Mouse (Mus musculus) ovary, postnatal 10 days (tissue): Measurements from ENCODE around the gene Scfd2.

ENCODE experiments used
- DNase-seq: peaks from one replicate; pipeline ENCODE4 v3.0.0; 2022; ENCODE audit warnings: low spot score

Scfd2 gene

DNA sequence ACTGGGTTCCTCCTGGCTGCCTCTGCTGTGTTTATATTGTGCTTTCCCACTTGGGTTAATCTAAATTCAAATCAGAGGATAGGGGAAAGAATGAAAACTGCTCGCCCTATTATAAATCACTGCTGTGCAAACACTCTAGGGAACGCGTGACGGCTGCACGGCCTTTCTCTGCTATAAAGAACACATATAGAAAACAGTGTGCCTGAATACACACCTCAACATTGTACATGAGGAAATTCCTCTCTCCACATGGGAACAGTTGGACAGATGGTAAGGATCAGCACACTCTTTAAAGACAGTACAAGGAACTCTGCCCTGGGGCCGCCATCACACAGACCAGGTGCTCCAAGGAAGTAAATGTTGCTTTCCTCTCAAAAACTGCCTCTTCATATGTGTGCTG lies 166.2 kb downstream of the Scfd2 start:
- DNase-seq: no peak

DNA sequence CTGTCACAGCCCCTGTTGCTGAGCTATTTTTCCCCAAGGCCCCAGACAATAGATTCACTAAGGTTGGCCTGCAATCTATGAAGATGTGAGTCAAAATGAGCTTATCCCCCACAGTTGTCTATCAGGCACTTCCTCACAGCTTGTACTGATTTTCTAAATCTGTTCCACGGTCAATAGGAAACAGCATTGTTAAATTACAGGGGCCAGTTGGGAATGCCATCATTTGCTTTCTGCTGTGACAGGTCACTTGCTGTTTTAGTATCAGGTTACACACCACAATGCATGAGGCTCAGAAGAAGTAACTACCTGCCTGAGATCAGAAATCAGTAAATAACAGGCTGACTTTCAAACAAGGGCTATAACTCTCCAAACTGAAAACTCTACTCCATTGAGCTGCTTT lies 168.3 kb downstream of the Scfd2 start:
- no peak for DNase-seq

DNA sequence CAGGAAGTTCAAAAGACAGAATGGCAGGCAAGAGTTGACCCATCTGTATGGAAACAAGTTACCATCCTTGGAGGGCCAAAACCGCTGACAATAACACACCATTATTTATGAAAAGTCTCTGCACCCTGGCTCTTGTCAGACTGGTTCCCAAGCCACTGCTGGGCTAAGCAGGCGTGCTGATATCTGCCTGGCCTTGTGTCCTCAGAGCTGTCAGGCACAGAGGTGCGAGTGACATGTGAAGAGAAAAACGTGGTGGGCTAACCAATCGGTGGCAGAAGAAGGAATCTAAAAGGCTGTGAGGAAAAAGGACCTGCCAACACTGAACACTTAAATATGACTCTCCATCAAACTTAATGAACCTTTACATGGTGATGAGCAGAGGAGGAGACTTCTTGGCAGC lies 170.0 kb downstream of the Scfd2 start:
- DNase-seq: no peak

DNA sequence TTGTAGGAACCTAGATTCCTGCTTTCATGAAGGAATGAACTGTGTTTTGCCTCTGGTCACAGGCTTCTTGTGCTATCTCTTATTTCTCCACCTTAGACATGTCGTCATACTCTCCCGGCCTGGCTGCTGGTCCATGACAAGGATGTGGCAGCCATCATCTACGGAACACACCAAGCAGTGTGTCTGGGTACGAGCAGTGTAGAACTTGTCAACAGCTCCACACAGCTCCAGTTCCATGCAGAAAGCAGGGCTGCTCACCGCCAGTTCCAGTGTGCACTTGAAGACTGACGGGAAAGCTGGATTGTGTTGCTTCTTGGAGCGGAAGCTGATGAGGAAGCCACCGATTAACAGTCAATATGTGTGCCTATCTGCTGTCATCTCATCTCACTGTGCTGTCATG lies 173.5 kb downstream of the Scfd2 start:
- DNase-seq: no peak

DNA sequence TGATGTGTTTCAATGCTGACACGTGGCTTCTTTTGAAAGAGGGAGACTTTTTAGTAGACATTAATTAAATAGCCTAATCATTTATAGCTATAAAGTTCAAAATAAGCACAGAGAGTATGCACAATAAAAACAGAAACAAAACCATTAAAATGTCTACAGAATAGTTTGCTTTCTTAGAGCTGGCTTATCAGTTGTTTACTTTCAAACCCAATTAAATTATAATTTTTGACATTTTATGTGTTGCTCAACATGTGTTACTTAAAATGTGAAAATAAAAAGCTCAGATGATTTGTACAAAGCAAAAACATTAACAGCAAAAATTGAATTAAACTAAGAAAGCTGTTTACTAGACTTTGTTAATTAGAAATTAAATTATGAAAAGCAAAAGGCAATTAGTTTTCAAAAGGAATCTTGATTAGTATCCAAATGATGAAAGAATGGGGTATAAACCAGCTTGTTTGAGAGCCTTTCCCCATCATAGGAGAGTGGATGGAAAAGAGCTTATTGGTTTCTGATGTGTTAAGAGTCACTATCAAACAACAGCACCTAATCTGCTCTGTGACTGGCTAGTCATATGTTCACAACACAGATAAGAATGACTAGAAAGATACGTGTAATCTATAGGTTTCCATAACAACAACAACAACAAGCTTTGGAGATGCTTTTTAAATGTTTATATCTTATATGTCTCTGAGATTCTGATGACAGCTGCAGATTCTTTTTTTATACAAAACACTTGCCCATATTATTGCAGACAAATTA lies 176.0 kb downstream of the Scfd2 start:
- DNase-seq: no peak

DNA sequence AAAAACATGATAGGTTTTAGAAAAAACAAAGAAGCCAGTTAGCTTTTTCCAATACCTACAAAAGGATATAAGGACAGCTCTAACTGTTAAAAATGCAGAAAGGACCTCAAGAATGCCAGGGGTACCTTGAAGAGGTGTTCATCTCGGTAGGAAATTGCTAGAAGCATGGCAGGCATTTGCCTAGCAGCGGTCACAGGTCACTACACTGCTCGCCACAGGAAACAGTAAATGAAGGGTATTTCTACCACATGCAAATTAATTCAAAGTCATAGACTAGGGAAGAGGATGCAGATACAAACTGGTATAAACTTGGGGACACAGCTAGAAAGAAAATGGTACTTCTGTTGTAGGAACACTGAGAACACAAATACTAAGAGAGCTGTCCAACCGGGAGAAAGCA lies 180.7 kb downstream of the Scfd2 start:
- no peak for DNase-seq

DNA sequence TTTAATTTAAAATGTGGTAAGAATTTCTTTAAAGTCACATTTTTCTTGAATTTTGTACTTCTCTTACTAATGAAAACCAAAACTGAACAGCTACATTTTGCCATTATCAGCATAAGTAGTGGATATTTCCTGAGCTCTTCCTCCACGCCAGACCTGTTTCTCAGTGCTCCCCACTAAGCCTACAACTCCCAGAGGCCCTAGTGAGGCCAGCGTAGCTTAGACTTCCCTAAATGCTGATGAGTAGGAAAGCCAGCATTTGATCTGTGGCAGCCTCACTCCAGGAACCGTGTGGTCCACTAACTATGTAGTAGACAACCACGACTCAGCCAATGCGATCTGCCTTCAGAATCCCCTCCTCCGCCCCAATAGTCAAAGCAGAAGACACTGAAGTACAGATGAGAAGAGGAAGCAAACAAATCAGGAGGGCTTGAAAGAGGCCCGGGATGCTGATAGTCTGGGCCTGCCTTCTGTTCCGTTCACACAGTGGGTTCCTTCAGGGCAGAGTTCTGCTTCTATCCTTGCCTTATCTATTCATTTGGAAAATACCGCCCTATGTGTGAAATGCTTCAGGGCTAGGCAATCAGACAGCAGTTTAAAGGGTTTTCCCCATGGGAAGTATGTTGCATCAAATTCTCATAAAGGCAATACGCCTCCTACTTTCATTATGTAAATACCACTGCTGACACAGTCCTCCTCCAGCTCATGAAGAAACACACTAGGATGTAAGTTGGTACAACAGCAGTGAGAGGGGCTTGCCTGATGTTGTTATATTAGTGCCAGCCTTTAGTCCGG lies 183.3 kb downstream of the Scfd2 start:
- no peak for DNase-seq

DNA sequence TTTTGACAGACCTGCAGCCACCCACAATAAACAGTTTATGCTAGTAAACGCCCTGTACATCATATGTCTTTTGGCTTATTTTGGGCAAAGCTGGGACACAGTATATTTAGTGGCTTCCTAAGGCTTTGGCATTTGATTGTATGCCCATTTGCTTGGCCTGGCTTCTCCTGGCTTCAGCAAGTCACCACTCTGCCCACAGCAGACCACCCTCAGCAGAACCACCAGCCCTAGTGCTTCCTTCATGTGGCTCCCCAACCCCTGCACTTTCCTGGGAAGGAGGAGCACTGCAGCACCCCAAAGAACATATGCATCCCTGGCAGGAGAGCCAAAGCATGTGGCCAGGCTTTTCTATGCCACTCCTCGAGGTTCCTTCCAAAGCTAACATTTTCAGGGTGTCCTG lies 188.5 kb downstream of the Scfd2 start:
- DNase-seq: no peak

DNA sequence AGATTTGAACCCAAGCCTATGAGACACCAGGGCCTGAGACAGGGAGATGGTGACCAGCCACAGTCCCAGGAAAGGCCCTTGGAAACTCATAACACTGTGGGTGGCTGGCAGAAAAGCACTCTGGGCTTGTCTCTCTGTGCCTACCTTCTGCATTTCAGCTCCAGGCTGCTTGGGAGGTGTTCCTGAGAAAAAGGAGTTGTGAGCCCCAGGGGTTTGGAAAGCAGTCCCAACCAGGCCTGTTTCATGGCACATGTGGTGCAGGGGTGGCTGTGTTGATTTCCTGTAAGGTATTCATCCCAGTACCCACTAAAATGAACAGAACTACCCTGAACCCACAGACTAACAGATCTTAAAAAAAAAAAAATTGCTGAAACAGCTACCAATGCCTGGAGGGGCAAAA lies 189.0 kb downstream of the Scfd2 start:
- no peak for DNase-seq

DNA sequence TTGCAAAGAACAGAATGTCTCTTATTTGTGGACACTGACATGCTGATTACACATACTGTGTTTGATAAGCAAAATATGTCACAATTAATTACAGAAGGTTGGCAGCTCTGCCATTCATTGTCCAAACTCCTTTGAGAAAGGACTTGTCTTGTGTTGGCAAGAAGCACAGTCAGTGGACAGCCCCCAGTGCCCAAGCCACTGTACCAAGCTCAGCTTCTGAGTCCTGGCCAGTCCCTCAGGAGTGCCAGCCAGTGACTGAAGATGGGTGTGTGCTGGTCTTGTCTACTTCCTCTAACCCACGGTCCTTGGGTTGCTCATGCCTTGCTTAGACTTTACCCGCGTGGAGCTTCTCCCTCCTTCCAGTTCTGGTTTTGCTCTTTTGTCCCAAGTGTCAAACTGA lies 194.1 kb downstream of the Scfd2 start:
- DNase-seq: no peak

DNA sequence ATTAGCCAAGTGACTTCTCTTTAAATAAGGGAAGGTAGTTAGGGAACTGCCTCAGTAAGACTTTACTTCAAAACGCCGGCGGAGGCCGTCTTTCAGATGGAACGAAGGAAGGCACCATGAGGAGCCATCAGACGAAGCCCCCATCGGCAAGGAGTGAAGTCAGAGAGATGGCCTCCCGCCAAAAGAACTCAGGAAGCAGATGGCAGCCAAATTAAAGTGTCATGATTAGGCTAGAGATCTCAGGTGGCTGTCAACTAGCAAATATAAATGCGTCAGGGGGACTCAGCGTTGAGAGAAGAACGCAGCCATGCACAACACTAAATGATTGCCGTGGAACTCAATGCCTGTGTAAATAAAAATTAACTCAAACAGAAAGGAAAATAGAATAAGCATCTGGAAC lies 194.8 kb downstream of the Scfd2 start:
- no peak for DNase-seq

DNA sequence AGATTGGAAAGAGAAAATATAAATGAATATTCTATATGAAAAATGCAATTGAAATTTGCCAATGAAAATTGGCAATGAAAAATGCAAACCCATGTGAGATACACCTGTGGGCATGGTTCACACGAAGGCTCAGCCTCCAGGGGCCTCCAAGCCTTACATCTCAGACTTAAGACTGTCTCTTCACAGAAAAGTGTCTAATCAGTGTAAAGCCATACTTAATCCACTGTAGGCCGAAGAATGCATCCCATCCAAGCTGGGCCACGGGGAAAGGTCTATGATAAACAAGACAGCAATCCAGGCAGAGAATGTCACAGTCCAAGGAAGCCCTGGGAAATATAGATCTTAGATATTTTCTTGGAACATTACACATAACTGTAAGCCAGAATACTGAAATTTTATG lies 198.3 kb downstream of the Scfd2 start:
- no peak for DNase-seq

DNA sequence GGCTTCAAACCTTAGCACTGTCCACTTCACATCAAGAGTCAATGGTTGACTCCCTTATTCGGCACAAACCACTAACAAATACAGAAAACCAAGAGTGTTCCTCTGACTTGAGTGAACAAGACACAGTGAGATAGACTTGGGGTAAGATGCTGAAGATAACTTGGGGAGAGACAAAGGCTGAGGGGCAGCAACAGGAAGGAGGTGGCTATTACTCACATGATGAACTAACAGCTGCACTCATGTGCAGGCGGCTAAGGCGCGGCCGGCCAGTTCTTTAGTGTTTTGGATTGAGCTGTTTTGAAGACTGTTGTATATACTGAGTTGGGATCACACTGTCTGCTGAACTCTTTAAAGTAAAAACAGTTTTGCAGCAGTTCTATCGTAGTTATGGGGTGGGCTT lies 205.3 kb downstream of the Scfd2 start:
- DNase-seq: no peak

DNA sequence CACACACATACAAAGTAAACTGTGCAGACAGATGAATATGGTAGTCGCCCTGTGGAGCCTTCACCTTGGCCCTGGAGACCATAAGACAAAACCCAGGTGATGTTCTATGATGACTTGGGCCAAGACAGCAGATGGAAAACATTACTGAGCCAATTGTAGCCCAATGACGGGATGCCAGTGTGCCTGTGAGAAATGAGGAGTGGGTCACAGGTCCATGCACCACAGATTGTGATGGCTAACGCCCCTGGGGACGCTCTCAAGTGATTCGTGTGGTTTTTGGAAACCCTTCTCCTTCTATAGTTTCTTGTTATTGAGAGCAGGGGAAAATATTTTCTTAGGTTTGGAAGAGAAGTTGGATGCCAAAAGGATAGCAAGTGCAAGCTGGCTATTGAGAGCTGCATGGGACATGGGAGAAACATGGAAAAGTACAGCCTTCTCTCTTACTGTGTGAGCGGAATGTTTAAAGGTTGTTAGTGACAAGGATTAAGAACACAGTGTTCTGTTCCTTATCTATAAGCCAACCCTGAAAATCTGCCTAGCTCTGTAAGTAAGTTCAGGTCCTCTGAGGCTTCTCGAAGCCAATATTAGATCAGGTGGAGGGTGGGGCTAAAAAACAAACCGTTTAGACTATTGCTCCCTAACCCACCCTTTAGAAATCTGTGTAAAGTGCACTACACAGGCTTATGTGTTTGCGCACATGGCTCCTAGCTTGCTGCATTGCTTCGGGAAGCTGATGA lies 210.4 kb downstream of the Scfd2 start:
- DNase-seq: no peak

DNA sequence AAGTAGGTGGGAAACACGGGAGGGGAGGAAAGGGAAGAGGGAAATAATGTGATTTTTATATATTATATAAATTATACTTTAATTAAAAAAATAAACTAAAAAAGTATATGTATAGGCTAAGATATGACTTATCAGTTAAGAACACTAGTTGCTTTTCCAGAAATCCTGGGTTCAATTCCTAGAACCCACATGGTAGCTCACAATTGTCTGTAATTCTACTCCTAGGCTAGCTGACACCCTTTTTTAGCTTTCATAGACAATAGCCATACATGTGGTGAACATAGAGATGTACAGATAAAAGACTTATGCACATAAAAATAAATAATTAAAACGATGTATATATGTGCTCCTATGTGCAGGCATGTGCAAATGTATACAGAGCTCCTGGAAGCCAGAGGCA lies 212.0 kb downstream of the Scfd2 start:
- DNase-seq: no peak

DNA sequence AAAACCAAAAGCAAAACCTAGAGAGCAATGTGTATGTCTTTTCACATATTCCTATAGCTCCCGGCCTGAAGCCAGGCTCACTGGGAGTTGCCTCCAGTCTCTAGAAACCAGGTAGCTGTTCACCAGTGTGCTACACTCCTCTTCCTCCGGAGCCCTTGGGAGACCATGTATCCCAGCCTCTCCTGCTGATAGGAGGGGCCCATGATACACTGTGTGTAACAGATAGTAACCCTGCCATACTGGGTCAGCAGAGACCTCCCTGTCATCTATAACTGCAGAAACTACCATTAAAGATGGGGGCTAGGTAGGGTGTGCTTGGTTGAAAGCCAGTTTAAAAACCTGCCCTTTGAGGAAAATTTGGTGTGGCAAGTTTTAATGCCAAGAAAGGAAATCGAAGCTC lies 214.4 kb downstream of the Scfd2 start:
- no peak for DNase-seq

DNA sequence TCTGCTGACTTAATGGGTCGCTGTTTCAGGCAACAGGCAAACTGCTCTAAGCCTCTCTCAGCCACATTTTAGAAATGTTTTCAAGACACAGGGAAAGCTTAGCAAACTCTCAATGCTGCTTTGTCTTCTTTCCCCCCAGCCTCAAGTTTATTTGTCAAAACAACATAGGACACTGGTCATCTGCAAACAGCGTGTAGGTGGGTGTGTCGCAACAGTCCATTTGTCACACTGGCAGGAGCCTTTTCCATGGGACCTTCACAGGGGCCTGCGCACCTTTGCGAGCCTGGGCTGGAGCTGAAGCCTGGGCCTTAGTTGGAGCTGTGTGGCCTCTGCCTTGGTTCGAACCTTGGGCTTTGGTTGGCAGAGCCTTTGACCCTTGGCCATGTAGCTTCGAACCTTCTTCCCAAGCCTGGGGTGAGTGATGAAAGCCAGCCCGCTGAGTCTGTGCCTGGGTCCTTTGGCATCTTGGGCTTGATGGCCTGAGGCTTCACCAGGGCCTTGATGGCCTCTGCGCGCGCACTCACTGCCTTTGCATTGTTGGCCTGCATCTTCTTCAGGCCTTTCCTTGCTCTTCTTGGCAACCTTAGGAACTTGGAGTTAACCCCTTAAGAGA lies 215.1 kb downstream of the Scfd2 start:
- DNase-seq: no peak

DNA sequence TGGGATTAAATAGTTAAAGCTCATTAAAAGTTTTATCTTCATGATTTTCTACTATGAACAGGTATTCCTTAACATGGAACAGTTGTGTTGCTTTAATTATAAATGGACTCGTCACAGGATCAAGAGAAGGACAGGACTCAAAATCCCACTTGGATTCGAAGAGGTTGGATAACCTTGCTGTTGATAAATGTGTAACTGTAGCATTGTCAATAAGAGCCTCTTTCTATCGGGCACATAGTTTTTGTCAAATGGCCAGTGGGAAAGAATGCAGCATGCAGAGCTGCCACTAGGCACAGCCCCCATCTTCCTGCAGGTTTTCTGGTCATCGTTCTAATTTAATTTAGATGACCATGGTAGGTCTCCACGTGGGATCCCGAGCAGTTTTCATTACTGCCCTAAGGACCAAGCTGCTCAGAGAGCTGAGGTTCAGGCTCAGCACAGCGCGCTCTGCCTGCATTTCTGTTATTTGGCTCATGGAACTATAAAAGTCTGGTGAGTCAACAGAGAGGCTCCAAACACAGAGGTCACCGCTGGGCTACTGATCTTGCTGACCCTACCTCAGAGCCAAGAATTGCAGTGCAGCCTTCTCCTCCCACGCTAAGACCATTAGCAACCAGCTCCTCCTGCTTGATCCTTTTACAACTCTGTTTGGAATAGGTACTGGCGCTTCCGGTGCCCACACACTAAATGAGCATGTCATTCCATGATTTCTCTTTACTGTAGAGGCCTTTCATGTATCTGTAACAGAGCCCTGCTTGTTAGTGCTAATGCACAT lies 215.9 kb downstream of the Scfd2 start:
- no peak for DNase-seq

DNA sequence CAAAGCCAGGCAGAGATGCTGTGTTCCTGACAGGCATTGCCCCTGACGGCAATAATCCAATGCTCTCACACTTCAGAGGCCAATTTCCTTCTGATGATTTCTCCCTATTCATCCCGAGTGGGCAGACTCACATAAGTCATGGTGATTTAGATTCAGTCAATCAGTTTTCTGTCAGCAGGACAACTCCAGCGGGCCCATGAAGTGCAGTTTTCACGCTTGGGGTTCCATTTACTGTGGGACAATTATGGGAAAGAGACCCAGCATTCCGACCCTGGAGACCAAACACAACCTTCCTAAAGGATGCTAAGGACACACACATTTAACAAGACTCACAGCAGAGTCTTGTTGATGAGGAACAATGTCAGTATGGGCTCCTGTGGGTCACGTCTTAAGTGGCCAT lies 217.1 kb downstream of the Scfd2 start:
- DNase-seq: no peak

DNA sequence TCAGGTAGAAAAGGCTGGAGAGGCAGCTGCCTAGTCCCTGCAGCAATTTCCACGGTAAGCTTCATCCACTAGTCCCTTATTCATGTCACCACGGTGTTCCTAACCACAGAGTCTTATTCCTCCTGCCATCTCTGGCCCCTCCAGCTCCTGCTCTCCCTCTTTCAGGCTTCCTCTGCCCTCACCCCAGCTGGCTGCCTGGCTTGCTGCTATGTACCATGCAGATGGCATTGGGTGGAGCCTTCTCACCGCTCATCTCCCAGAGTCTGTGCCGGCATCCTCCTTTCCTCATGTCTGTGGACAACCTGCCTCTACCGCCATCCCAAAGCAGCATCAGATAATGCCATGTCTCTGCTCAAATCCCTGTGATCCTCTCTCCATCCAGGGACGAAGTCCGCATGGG lies 218.0 kb downstream of the Scfd2 start:
- DNase-seq: no peak

DNA sequence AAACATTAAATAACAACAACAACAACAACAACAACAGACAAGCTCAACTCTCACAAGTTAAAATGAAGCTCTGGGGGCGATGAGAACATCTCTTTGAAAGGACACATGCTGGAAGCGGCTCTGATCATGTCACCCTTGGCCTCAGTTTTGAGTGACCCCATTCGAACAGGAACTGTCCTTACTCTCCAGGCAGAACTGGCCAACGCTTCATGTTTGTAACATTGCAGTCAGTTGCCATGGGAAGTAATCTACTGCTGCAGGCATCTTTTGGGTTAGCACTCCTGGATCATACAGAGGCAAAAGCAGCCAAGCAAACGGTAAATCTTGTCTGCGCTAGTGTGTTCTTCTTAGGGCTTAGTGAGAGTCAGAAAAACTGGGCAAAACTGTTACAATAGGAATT lies 219.7 kb downstream of the Scfd2 start:
- no peak for DNase-seq
